Mouse (Mus musculus): ENCODE results near the gene Ankle2. TPM values are rescaled to one million over a fixed set of nuclear protein-coding genes. Genes with fewer than 3 reads are reported as not detected.

Gene Ankle2
- polyA plus RNA-seq (2016; fragmentation: Nextera tagmentation; extraction: Ambion mirVana), result 32.9 and 38.7 TPM in 2 replicates

- Histone ChIP-seq H3K27me3 (ENCODE audit: low read depth, poor library complexity, severe bottlenecking) (no peaks in the 10 kb centered on the region), H3K36me3 (peaks cover 38% of the 10 kb centered on the region), H3K4me3 (peak within 1 kb of the TSS; percentile 98), H3K9me3 (replicated peaks) (no peaks in the 10 kb centered on the region), H3K27ac (peak within 1 kb of the TSS; percentile 95), H3K4me1 (peaks cover 15% of the 10 kb centered on the region)
- peak; percentile 97 for DNase-seq (ENCODE audit: low spot score)
- WGBS, result under 1% methylated on average over 79 of the region's 81 CpGs
These were observed at the start of gene Ankle2 for GRCm38 (mm10) chr5:110230780-110231461. Gene Ankle2 (plus strand): TSS chr5:110231004.

GRCm38 (mm10) chr5:110181716-110182115 is 49.1 kb upstream of the Ankle2 start:
- peaks cover 8% of the 10 kb centered on the region for H3K4me1 ChIP-seq
- peaks cover 46% of the 10 kb centered on the region for H3K36me3 ChIP-seq
- 95% methylated on average over 5 of the region's 5 CpGs for WGBS
- H3K9me3 ChIP-seq (replicated peaks), result no peaks in the 10 kb centered on the region
- DNase-seq (ENCODE audit: low spot score), result no peak
- H3K4me3 ChIP-seq, result no peak overlapping the region
- no peak overlapping the region for H3K27ac ChIP-seq
- H3K27me3 ChIP-seq (ENCODE audit: low read depth, poor library complexity, severe bottlenecking), result no peaks in the 10 kb centered on the region

DNA sequence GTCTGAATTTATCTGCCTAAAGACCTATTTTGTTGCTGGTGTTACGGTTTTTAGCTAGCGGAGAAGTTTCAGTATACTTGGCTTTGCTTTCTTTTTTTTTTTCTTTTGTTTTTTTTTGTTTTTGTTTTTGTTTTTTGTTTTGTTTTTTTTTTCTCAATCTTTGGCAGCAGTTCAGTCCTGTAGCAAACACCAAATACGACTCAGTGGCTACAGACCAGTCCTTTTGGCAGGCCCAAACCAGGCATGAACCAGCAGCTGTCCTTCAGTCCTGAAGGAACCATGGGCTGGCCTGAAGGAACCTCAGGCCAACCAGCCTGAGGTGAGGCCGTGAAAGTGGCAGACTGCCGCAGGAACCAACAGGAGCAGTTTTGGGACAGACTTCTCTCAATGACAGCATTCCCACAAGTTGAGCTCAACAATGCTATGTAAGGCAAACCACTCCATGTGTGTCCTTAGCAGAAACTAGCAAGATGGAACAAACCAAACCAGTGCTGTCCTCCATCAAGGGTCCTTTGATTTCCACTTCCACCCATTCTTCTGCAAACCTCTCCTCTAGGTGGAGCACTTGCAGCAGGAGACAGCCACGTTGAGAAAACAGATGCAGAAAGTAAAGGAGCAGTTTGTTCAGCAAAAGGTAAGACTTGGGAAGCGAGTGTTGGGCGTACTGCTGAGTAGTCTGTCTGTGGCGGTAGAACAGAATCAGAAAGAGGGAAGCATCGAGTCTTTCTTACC is 27.5 kb upstream of the Ankle2 start:
- H3K36me3 ChIP-seq, result peaks cover 88% of the 10 kb centered on the region
- H3K4me3 ChIP-seq, result no peak overlapping the region
- H3K27ac ChIP-seq, result no peak overlapping the region
- no peak for DNase-seq (ENCODE audit: low spot score)
- WGBS, result 90% methylated on average over 10 of the region's 10 CpGs
- H3K27me3 ChIP-seq (ENCODE audit: low read depth, poor library complexity, severe bottlenecking), result no peaks in the 10 kb centered on the region
- no peaks in the 10 kb centered on the region for H3K9me3 ChIP-seq (replicated peaks)
- H3K4me1 ChIP-seq, result no peaks in the 10 kb centered on the region

DNA sequence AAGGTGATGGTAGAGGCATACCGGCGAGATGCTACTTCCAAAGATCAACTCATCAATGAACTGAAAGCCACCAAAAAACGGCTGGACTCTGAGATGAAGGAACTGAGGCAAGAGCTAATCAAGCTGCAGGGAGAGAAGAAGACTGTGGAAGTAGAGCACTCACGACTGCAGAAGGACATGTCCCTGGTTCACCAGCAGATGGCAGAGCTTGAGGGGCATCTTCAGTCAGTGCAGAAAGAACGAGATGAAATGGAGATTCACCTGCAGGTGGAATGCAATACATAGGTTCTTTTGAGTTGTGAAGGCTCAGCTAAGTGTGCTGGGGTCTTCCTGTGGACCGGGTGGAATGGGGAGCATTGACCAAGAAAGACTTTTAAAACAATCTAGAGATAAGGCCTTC is 26.0 kb upstream of the Ankle2 start:
- Histone ChIP-seq H3K4me3 (no peak overlapping the region), H3K27me3 (ENCODE audit: low read depth, poor library complexity, severe bottlenecking) (no peaks in the 10 kb centered on the region), H3K36me3 (peaks cover 98% of the 10 kb centered on the region), H3K4me1 (no peaks in the 10 kb centered on the region), H3K27ac (no peak overlapping the region), H3K9me3 (replicated peaks) (no peaks in the 10 kb centered on the region)
- WGBS, result 86% methylated on average over 6 of the region's 6 CpGs
- no peak for DNase-seq (ENCODE audit: low spot score)

GRCm38 (mm10) chr5:110211312-110211711 is 19.5 kb upstream of the Ankle2 start:
- Histone ChIP-seq H3K9me3 (replicated peaks) (no peaks in the 10 kb centered on the region), H3K27me3 (ENCODE audit: low read depth, poor library complexity, severe bottlenecking) (no peaks in the 10 kb centered on the region), H3K4me1 (no peaks in the 10 kb centered on the region), H3K4me3 (no peak overlapping the region), H3K27ac (no peak overlapping the region), H3K36me3 (peaks cover 99% of the 10 kb centered on the region)
- WGBS, result 93% methylated on average over 2 of the region's 2 CpGs
- DNase-seq (ENCODE audit: low spot score), result no peak

- Histone ChIP-seq H3K4me3 (no peak overlapping the region), H3K27ac (no peak overlapping the region), H3K4me1 (no peaks in the 10 kb centered on the region), H3K27me3 (ENCODE audit: low read depth, poor library complexity, severe bottlenecking) (no peaks in the 10 kb centered on the region), H3K9me3 (replicated peaks) (no peaks in the 10 kb centered on the region), H3K36me3 (peaks cover 99% of the 10 kb centered on the region)
- WGBS, result 95% methylated on average over 3 of the region's 3 CpGs
- DNase-seq (ENCODE audit: low spot score), result no peak
These were observed 14.0 kb upstream of the Ankle2 start for GRCm38 (mm10) chr5:110216780-110217179.

DNA sequence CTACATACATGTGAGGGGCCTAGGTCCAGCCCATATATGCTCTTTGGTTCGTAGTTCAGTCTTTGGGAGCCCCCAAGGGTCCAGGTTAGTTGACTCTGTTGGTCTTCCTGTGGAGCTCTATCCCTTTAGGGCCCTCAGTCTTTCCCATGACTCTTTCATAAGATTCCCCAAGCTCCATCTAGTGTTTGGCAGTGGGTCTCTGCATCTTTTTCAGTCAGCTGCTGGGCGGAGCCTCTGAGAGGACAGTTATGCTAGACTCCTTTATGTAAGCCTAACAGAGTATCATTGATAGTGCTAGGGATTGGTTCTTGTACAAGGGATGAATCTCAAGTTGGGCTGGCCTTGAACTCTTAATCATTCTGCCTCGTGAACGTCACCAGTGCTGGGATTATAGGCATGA is 10.5 kb upstream of the Ankle2 start:
- Histone ChIP-seq H3K4me3 (no peak overlapping the region), H3K9me3 (replicated peaks) (no peaks in the 10 kb centered on the region), H3K27ac (no peak overlapping the region), H3K27me3 (ENCODE audit: low read depth, poor library complexity, severe bottlenecking) (no peaks in the 10 kb centered on the region), H3K36me3 (peaks cover 88% of the 10 kb centered on the region), H3K4me1 (no peaks in the 10 kb centered on the region)
- no peak for DNase-seq (ENCODE audit: low spot score)
- 98% methylated on average over 4 of the region's 4 CpGs for WGBS

DNA sequence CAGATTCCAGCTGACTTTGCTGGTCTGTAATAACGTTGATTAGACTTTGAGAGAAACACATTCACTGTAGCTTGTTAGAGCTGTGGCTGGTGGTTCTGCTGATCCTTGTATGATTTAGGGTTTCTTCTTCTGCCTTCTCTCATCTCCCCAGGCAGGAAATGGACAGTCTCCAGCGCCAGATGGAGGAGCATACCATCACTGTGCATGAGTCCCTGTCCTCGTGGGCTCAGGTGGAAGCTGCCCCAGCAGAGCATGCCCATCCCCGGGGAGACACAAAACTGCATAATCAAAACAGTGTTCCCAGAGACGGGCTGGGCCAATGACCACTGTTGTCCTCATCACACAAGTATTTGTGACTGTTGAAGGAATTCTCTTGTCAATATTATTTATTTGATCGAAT is 8.0 kb upstream of the Ankle2 start:
- Histone ChIP-seq H3K27ac (no peak overlapping the region), H3K9me3 (replicated peaks) (no peaks in the 10 kb centered on the region), H3K4me3 (no peak overlapping the region), H3K27me3 (ENCODE audit: low read depth, poor library complexity, severe bottlenecking) (no peaks in the 10 kb centered on the region), H3K36me3 (peaks cover 76% of the 10 kb centered on the region), H3K4me1 (no peaks in the 10 kb centered on the region)
- DNase-seq (ENCODE audit: low spot score), result no peak
- WGBS, result 85% methylated on average over 6 of the region's 6 CpGs

GRCm38 (mm10) chr5:110225056-110225455 is 5.7 kb upstream of the Ankle2 start:
- DNase-seq (ENCODE audit: low spot score), result no peak
- Histone ChIP-seq H3K4me1 (peaks cover 2% of the 10 kb centered on the region), H3K27me3 (ENCODE audit: low read depth, poor library complexity, severe bottlenecking) (no peaks in the 10 kb centered on the region), H3K9me3 (replicated peaks) (no peaks in the 10 kb centered on the region), H3K27ac (no peak overlapping the region), H3K4me3 (no peak overlapping the region), H3K36me3 (peaks cover 55% of the 10 kb centered on the region)
- 91% methylated on average over 3 of the region's 3 CpGs for WGBS

- peaks cover 32% of the 10 kb centered on the region for H3K36me3 ChIP-seq
- no peak overlapping the region for H3K27ac ChIP-seq
- H3K4me1 ChIP-seq, result peaks cover 13% of the 10 kb centered on the region
- H3K9me3 ChIP-seq (replicated peaks), result no peaks in the 10 kb centered on the region
- DNase-seq (ENCODE audit: low spot score), result no peak
- no peak overlapping the region for H3K4me3 ChIP-seq
- H3K27me3 ChIP-seq (ENCODE audit: low read depth, poor library complexity, severe bottlenecking), result no peaks in the 10 kb centered on the region
- WGBS, result 43% methylated on average over 1 of the region's 1 CpGs
These were observed 3.4 kb upstream of the Ankle2 start for GRCm38 (mm10) chr5:110227336-110227883.

DNA sequence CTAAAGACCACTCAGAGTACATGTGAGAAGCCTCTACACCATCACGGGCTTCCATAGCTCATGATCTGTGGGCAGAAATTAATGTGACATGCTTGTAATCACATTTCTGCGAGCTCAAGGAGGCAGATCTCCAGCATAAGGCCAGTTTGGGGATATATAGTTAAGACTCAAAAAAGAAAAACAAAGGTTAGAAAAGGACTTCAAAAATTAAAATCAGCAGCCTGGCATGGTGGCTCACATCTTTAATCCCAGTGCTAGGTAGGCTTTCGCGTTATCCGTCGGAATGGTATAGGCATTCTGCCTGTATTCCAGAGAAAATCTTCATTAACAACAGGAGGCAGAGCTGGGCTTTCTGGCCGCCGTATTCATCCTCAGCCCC is 414 bp upstream of the Ankle2 start:
- WGBS, result 12% methylated on average over 8 of the region's 8 CpGs
- peak overlapping the region; percentile 95 for H3K27ac ChIP-seq
- no peaks in the 10 kb centered on the region for H3K9me3 ChIP-seq (replicated peaks)
- no peaks in the 10 kb centered on the region for H3K27me3 ChIP-seq (ENCODE audit: low read depth, poor library complexity, severe bottlenecking)
- H3K4me1 ChIP-seq, result peaks cover 15% of the 10 kb centered on the region
- peak overlapping the region; percentile 98 for H3K4me3 ChIP-seq
- DNase-seq (ENCODE audit: low spot score), result no peak
- H3K36me3 ChIP-seq, result peaks cover 34% of the 10 kb centered on the region

GRCm38 (mm10) chr5:110231638-110232037 is 834 bp downstream of the Ankle2 start:
- DNase-seq (ENCODE audit: low spot score), result no peak
- H3K9me3 ChIP-seq (replicated peaks), result no peaks in the 10 kb centered on the region
- H3K36me3 ChIP-seq, result peaks cover 44% of the 10 kb centered on the region
- 50% methylated on average over 13 of the region's 13 CpGs for WGBS
- H3K27ac ChIP-seq, result peak overlapping the region; percentile 95
- H3K4me3 ChIP-seq, result peak overlapping the region; percentile 98
- no peaks in the 10 kb centered on the region for H3K27me3 ChIP-seq (ENCODE audit: low read depth, poor library complexity, severe bottlenecking)
- H3K4me1 ChIP-seq, result peaks cover 15% of the 10 kb centered on the region

DNA sequence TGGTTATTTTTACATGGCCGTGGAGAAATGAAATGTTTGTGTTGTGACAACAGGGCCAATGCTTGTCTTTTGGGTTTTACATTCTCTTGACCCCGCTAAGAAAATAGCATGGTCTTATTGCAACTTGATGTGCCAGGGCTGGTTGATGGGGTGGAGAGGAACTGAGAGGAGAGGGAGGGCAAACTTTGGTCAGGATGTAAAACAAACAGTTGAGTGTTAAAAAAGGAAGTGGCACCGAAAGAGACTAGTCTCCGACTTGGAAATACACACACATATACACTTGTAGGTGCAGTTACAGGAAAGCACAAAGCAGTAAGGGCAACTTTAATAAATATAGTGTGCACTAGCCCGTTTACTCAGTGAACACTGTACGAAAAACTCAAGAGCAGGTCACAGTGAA is 1.5 kb downstream of the Ankle2 start:
- Histone ChIP-seq H3K27me3 (ENCODE audit: low read depth, poor library complexity, severe bottlenecking) (no peaks in the 10 kb centered on the region), H3K36me3 (peaks cover 45% of the 10 kb centered on the region), H3K4me3 (no peak overlapping the region), H3K9me3 (replicated peaks) (no peaks in the 10 kb centered on the region), H3K4me1 (peaks cover 15% of the 10 kb centered on the region), H3K27ac (no peak overlapping the region)
- 94% methylated on average over 6 of the region's 6 CpGs for WGBS
- no peak for DNase-seq (ENCODE audit: low spot score)
